Mouse (Mus musculus) gastrocnemius, postnatal 14 days (tissue): ENCODE measurements around the gene Epc2. TPM values are rescaled to one million over a fixed set of nuclear protein-coding genes. Genes with fewer than 3 reads are reported as not detected.

Source experiments
- total RNA-seq, 2 experiments: library from RNA; stranded (reverse); gene quantifications; 2 replicates each; pipeline ENCODE4 v1.2.3; 2021

The Epc2 gene
- total RNA-seq, 2 experiments from 2014 or later: 12.9 to 13.2 TPM

Other genes with a start within 250 kb of the Epc2 start
- gene Kif5c, start 167.8 kb downstream of the Epc2 start, total RNA-seq: under 1 TPM; 0.27 to 0.40 TPM